Mouse (Mus musculus) brain, adult 10 weeks (tissue): Measurements from ENCODE around the gene Slc22a22. TPM values are rescaled to one million over a fixed set of nuclear protein-coding genes. Genes with fewer than 3 reads are reported as not detected.

Source experiments
- polyA plus RNA-seq: library from polyadenylated mRNA; stranded (reverse); fragments of 350-450 nt; fragmentation: Illumina TruSeq; extraction: RNeasy Lipid Tissue Mini Kit (QIAGEN cat#74804); gene quantifications from one replicate; pipeline ENCODE4 v1.2.3, GENCODE M21; 2015; ENCODE audit warnings: low read depth, low replicate concordance

Gene Slc22a22
- not detected for polyA plus RNA-seq

DNA sequence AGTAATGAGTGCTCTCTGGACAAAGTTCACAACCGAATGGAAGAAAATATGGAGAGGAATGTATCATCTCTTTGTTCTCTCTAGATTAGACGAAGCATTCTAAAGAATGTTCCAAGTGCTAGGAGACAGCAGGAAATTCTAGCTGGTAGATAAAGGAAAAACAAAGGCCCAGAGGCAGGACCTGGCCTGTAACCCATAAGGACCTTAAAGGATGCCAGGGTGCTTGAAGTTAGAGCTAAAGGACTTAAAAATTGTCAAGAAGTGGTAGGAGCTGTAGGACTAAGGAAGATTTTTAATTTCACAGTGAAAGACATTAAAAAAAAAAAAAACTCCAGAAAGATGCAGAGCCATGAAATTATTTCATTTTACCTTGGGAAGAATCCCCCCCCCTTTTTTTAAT, at the start of gene Slc22a22:
Gene Slc22a22, minus strand, starts transcription at position 101 of the 400 bp plus-strand sequence.

